Mouse (Mus musculus): ENCODE measurements around the gene Krtap12-1. TPM values are rescaled to one million over a fixed set of nuclear protein-coding genes. Genes with fewer than 3 reads are reported as not detected.
"Not testable (repeated sequence)": the region's sequence is repeated elsewhere in the genome, so short reads cannot be mapped to it uniquely, and the experiment has no call there.

Krtap12-1 gene
- polyA plus RNA-seq, 1 experiment from 2014 or later = not detected

- peaks cover 16% of the 10 kb centered on the region for H3K27me3 ChIP-seq (ENCODE audit: control insufficient read depth, insufficient read depth, low read length)
- not testable (repeated sequence) for ATAC-seq (ENCODE audit: low FRiP score); H3K4me3 ChIP-seq (ENCODE audit: low read depth, low read length); H3K9me3 ChIP-seq (ENCODE audit: control insufficient read depth, low read length); H3K9ac ChIP-seq (ENCODE audit: low read depth, low read length); H3K36me3 ChIP-seq (ENCODE audit: control insufficient read depth, insufficient read depth, low read length); H3K4me1 ChIP-seq (replicated peaks; ENCODE audit: control insufficient read depth, insufficient read depth, low read length); H3K4me2 ChIP-seq (replicated peaks; ENCODE audit: low read depth, low read length); H3K27ac ChIP-seq (ENCODE audit: low read depth, low read length)
- 72% methylated on average over 3 of the region's 3 CpGs for WGBS
- DNase-seq (ENCODE audit: low spot score) = peak; percentile 10
Measured at GRCm38 (mm10) chr10:77690356-77690807, 30.0 kb upstream of the Krtap12-1 start, which contains the start of gene Gm19402. TSS of gene Gm19402 (minus strand) at chr10:77690757.

GRCm38 (mm10) chr10:77697133-77697532 is 23.3 kb upstream of the Krtap12-1 start, which contains the start of gene Gm9508:
TSS of gene Gm9508 (minus strand) at chr10:77697233.
- H3K9me3 ChIP-seq (ENCODE audit: control insufficient read depth, low read length) = no peaks in the 10 kb centered on the region
- H3K4me2 ChIP-seq (replicated peaks; ENCODE audit: low read depth, low read length) = no peak within 1 kb of the TSS
- ATAC-seq (ENCODE audit: low FRiP score) (no peak), DNase-seq (ENCODE audit: low spot score) (no peak)
- no peak within 1 kb of the TSS for H3K9ac ChIP-seq (ENCODE audit: low read depth, low read length)
- H3K27ac ChIP-seq (ENCODE audit: low read depth, low read length) = no peak within 1 kb of the TSS
- no peaks in the 10 kb centered on the region for H3K4me1 ChIP-seq (replicated peaks; ENCODE audit: control insufficient read depth, insufficient read depth, low read length)
- 42% methylated on average over 4 of the region's 4 CpGs for WGBS
- no peaks in the 10 kb centered on the region for H3K36me3 ChIP-seq (ENCODE audit: control insufficient read depth, insufficient read depth, low read length)
- H3K4me3 ChIP-seq (ENCODE audit: low read depth, low read length) = no peak within 1 kb of the TSS
- no peaks in the 10 kb centered on the region; the same call in 1 of the 2 replicates for H3K27me3 ChIP-seq (ENCODE audit: control insufficient read depth, insufficient read depth, low read length)

- Histone ChIP-seq H3K4me1 (replicated peaks; ENCODE audit: control insufficient read depth, insufficient read depth, low read length) (no peaks in the 10 kb centered on the region), H3K9ac (ENCODE audit: low read depth, low read length) (no peak within 1 kb of the TSS), H3K27me3 (ENCODE audit: control insufficient read depth, insufficient read depth, low read length) (no peaks in the 10 kb centered on the region), H3K9me3 (ENCODE audit: control insufficient read depth, low read length) (no peaks in the 10 kb centered on the region; the same call in 1 of the 2 replicates), H3K36me3 (ENCODE audit: control insufficient read depth, insufficient read depth, low read length) (no peaks in the 10 kb centered on the region), H3K27ac (ENCODE audit: low read depth, low read length) (no peak within 1 kb of the TSS), H3K4me2 (replicated peaks; ENCODE audit: low read depth, low read length) (no peak within 1 kb of the TSS), H3K4me3 (ENCODE audit: low read depth, low read length) (no peak within 1 kb of the TSS)
- WGBS = 100% methylated on average over 1 of the region's 1 CpGs
- no peak for DNase-seq (ENCODE audit: low spot score)
- ATAC-seq (ENCODE audit: low FRiP score) = no peak
Measured at GRCm38 (mm10) chr10:77706326-77706725, 14.1 kb upstream of the Krtap12-1 start, which contains the start of gene Gm10272. TSS of gene Gm10272 (plus strand) at chr10:77706626.

GRCm38 (mm10) chr10:77709831-77710230 is 10.6 kb upstream of the Krtap12-1 start:
- no peaks in the 10 kb centered on the region for H3K4me1 ChIP-seq (replicated peaks; ENCODE audit: control insufficient read depth, insufficient read depth, low read length)
- ATAC-seq (ENCODE audit: low FRiP score) (no peak), DNase-seq (ENCODE audit: low spot score) (no peak)
- no peaks in the 10 kb centered on the region for H3K9me3 ChIP-seq (ENCODE audit: control insufficient read depth, low read length)
- no peak overlapping the region for H3K4me3 ChIP-seq (ENCODE audit: low read depth, low read length)
- no peak overlapping the region for H3K27ac ChIP-seq (ENCODE audit: low read depth, low read length)
- no peak overlapping the region for H3K9ac ChIP-seq (ENCODE audit: low read depth, low read length)
- 83% methylated on average over 3 of the region's 3 CpGs for WGBS
- H3K27me3 ChIP-seq (ENCODE audit: control insufficient read depth, insufficient read depth, low read length) = no peaks in the 10 kb centered on the region
- H3K36me3 ChIP-seq (ENCODE audit: control insufficient read depth, insufficient read depth, low read length) = no peaks in the 10 kb centered on the region
- no peak overlapping the region for H3K4me2 ChIP-seq (replicated peaks; ENCODE audit: low read depth, low read length)

- not testable (repeated sequence) for ATAC-seq (ENCODE audit: low FRiP score); H3K4me2 ChIP-seq (replicated peaks; ENCODE audit: low read depth, low read length); H3K9ac ChIP-seq (ENCODE audit: low read depth, low read length); H3K4me3 ChIP-seq (ENCODE audit: low read depth, low read length); H3K27ac ChIP-seq (ENCODE audit: low read depth, low read length); H3K4me1 ChIP-seq (replicated peaks; ENCODE audit: control insufficient read depth, insufficient read depth, low read length); H3K9me3 ChIP-seq (ENCODE audit: control insufficient read depth, low read length); DNase-seq (ENCODE audit: low spot score); H3K27me3 ChIP-seq (ENCODE audit: control insufficient read depth, insufficient read depth, low read length); H3K36me3 ChIP-seq (ENCODE audit: control insufficient read depth, insufficient read depth, low read length)
Measured at GRCm38 (mm10) chr10:77711157-77711556, 9.2 kb upstream of the Krtap12-1 start, which contains the start of gene Gm10024. TSS of gene Gm10024 (plus strand) at chr10:77711457.

GRCm38 (mm10) chr10:77713734-77714133 is 6.7 kb upstream of the Krtap12-1 start:
- 69% methylated on average over 4 of the region's 4 CpGs for WGBS
- ATAC-seq (ENCODE audit: low FRiP score) = no peak

GRCm38 (mm10) chr10:77715507-77715906 is 4.9 kb upstream of the Krtap12-1 start, which contains the start of gene Gm10142:
TSS of gene Gm10142 (plus strand) at chr10:77715807.
- H3K4me2 ChIP-seq (replicated peaks; ENCODE audit: low read depth, low read length) = no peak within 1 kb of the TSS
- no peaks in the 10 kb centered on the region for H3K27me3 ChIP-seq (ENCODE audit: control insufficient read depth, insufficient read depth, low read length)
- DNase-seq (ENCODE audit: low spot score) (no peak), ATAC-seq (ENCODE audit: low FRiP score) (no peak)
- no peak within 1 kb of the TSS for H3K9ac ChIP-seq (ENCODE audit: low read depth, low read length)
- H3K36me3 ChIP-seq (ENCODE audit: control insufficient read depth, insufficient read depth, low read length) = no peaks in the 10 kb centered on the region
- H3K27ac ChIP-seq (ENCODE audit: low read depth, low read length) = no peak within 1 kb of the TSS
- no peak within 1 kb of the TSS for H3K4me3 ChIP-seq (ENCODE audit: low read depth, low read length)
- H3K9me3 ChIP-seq (ENCODE audit: control insufficient read depth, low read length) = no peaks in the 10 kb centered on the region
- WGBS = 88% methylated on average over 1 of the region's 1 CpGs
- no peaks in the 10 kb centered on the region for H3K4me1 ChIP-seq (replicated peaks; ENCODE audit: control insufficient read depth, insufficient read depth, low read length)

More at GRCm38 (mm10) chr10:77713734-77714133, 6.7 kb upstream of the Krtap12-1 start:
- H3K27ac ChIP-seq (ENCODE audit: low read depth, low read length) = no peak overlapping the region
- H3K4me2 ChIP-seq (replicated peaks; ENCODE audit: low read depth, low read length) = no peak overlapping the region
- H3K36me3 ChIP-seq (ENCODE audit: control insufficient read depth, insufficient read depth, low read length) = no peaks in the 10 kb centered on the region
- no peak for DNase-seq (ENCODE audit: low spot score)
- H3K4me1 ChIP-seq (replicated peaks; ENCODE audit: control insufficient read depth, insufficient read depth, low read length) = no peaks in the 10 kb centered on the region
- no peaks in the 10 kb centered on the region for H3K9me3 ChIP-seq (ENCODE audit: control insufficient read depth, low read length)
- H3K4me3 ChIP-seq (ENCODE audit: low read depth, low read length) = no peak overlapping the region
- H3K27me3 ChIP-seq (ENCODE audit: control insufficient read depth, insufficient read depth, low read length) = no peaks in the 10 kb centered on the region
- H3K9ac ChIP-seq (ENCODE audit: low read depth, low read length) = no peak overlapping the region

- DNase-seq (ENCODE audit: low spot score) (no peak), ATAC-seq (ENCODE audit: low FRiP score) (no peak)
- H3K27me3 ChIP-seq (ENCODE audit: control insufficient read depth, insufficient read depth, low read length) = no peaks in the 10 kb centered on the region
- no peaks in the 10 kb centered on the region for H3K9me3 ChIP-seq (ENCODE audit: control insufficient read depth, low read length)
- H3K36me3 ChIP-seq (ENCODE audit: control insufficient read depth, insufficient read depth, low read length) = no peaks in the 10 kb centered on the region
- H3K4me1 ChIP-seq (replicated peaks; ENCODE audit: control insufficient read depth, insufficient read depth, low read length) = no peaks in the 10 kb centered on the region
- no peak overlapping the region for H3K9ac ChIP-seq (ENCODE audit: low read depth, low read length)
- WGBS = 73% methylated on average over 8 of the region's 8 CpGs
- no peak overlapping the region for H3K4me3 ChIP-seq (ENCODE audit: low read depth, low read length)
- H3K4me2 ChIP-seq (replicated peaks; ENCODE audit: low read depth, low read length) = no peak overlapping the region
- no peak overlapping the region for H3K27ac ChIP-seq (ENCODE audit: low read depth, low read length)
Measured at GRCm38 (mm10) chr10:77724855-77725254, 4.5 kb downstream of the Krtap12-1 start.

GRCm38 (mm10) chr10:77726186-77726585 is 5.8 kb downstream of the Krtap12-1 start, which contains the start of gene Gm10100:
TSS of gene Gm10100 (plus strand) at chr10:77726486.
- no peak within 1 kb of the TSS for H3K4me3 ChIP-seq (ENCODE audit: low read depth, low read length)
- no peaks in the 10 kb centered on the region for H3K4me1 ChIP-seq (replicated peaks; ENCODE audit: control insufficient read depth, insufficient read depth, low read length)
- H3K27ac ChIP-seq (ENCODE audit: low read depth, low read length) = no peak within 1 kb of the TSS
- no peak within 1 kb of the TSS for H3K9ac ChIP-seq (ENCODE audit: low read depth, low read length)
- no peaks in the 10 kb centered on the region for H3K9me3 ChIP-seq (ENCODE audit: control insufficient read depth, low read length)
- H3K4me2 ChIP-seq (replicated peaks; ENCODE audit: low read depth, low read length) = no peak within 1 kb of the TSS
- WGBS = 40% methylated on average over 3 of the region's 3 CpGs
- H3K36me3 ChIP-seq (ENCODE audit: control insufficient read depth, insufficient read depth, low read length) = no peaks in the 10 kb centered on the region
- DNase-seq (ENCODE audit: low spot score) (no peak), ATAC-seq (ENCODE audit: low FRiP score) (no peak)
- no peaks in the 10 kb centered on the region for H3K27me3 ChIP-seq (ENCODE audit: control insufficient read depth, insufficient read depth, low read length)
